Mouse (Mus musculus) thymus, adult 2 months (tissue): Measurements from ENCODE around the gene Zyx. TPM values are rescaled to one million over a fixed set of nuclear protein-coding genes. Genes with fewer than 3 reads are reported as not detected.

Source experiments
- DNase-seq: peaks from one replicate; pipeline ENCODE4 v3.0.0; 2021
- H3K27ac ChIP-seq: fragments of 200-500 bp; 2 replicates; pipeline ENCODE4 v1.5.1; 2012; ENCODE audit warnings: low read length, control low read depth; ENCODE audit not compliant: control insufficient read depth, insufficient read depth
- H3K27me3 ChIP-seq: fragments of 200-500 bp; 2 replicates; pipeline ENCODE4 v1.6.1; 2012; ENCODE audit warnings: mild to moderate bottlenecking, low read length, moderate library complexity, mixed read lengths; ENCODE audit not compliant: control insufficient read depth, insufficient read depth
- H3K36me3 ChIP-seq: fragments of 200-500 bp; 2 replicates; pipeline ENCODE4 v1.6.1; 2012; ENCODE audit warnings: mild to moderate bottlenecking, low read length, moderate library complexity; ENCODE audit not compliant: control insufficient read depth, insufficient read depth
- H3K4me1 ChIP-seq: fragments of 200-500 bp; replicated peaks from 2 replicates; pipeline ENCODE4 v1.6.1; 2012; ENCODE audit warnings: low read length; ENCODE audit not compliant: control insufficient read depth, insufficient read depth
- H3K4me3 ChIP-seq: fragments of 200-500 bp; 2 replicates; pipeline ENCODE4 v1.5.1; 2012; ENCODE audit warnings: mild to moderate bottlenecking, low read length, control low read depth, moderate library complexity; ENCODE audit not compliant: control insufficient read depth, insufficient read depth
- CTCF ChIP-seq: fragments of 200-500 bp; IDR thresholded peaks from 2 replicates; pipeline ENCODE4 v1.5.1; 2012; ENCODE audit warnings: mild to moderate bottlenecking, control low read depth, low read length, moderate library complexity, borderline replicate concordance; ENCODE audit not compliant: control insufficient read depth, poor library complexity, insufficient read depth; ENCODE audit errors: extremely low read depth
- POLR2A ChIP-seq: fragments of 200-500 bp; IDR thresholded peaks from 2 replicates; pipeline ENCODE4 v1.6.1; 2012; ENCODE audit warnings: mild to moderate bottlenecking, low read length, control low read depth, moderate library complexity; ENCODE audit not compliant: control insufficient read depth, poor library complexity, insufficient read depth; ENCODE audit errors: extremely low read depth
- WGBS: fragments of 180-500 bp; shearing (Covaris S2); methylation state at CpG from one replicate; pipeline ENCODE4 v1.1.7; 2018; 5-methylcytosine and 5-hydroxymethylcytosine counted together
- polyA plus RNA-seq: library from polyadenylated mRNA; depleted of rRNA; stranded (reverse); fragments of >200 nt; gene quantifications from 2 replicates; pipeline ENCODE4 v1.2.3, GENCODE M21; 2012

Gene Zyx
- polyA plus RNA-seq, 1 experiment, result 209 TPM

GRCm38 (mm10) chr6:42383360-42383759 lies 33.9 kb downstream of the Zyx start:
- H3K27me3 ChIP-seq, result no peaks in the 10 kb centered on the region
- peaks cover 15% of the 10 kb centered on the region for H3K4me1 ChIP-seq
- H3K36me3 ChIP-seq, result no peaks in the 10 kb centered on the region
- no peak overlapping the region for H3K4me3 ChIP-seq
- no peak for DNase-seq
- no peak for TF ChIP-seq POLR2A
- TF ChIP-seq CTCF, result no peak
- no peak overlapping the region for H3K27ac ChIP-seq
- WGBS, result 92% methylated on average over 5 of the region's 5 CpGs

- no peak overlapping the region for H3K27ac ChIP-seq
- DNase-seq, result peak; percentile 42
- H3K4me3 ChIP-seq, result no peak overlapping the region
- no peaks in the 10 kb centered on the region for H3K27me3 ChIP-seq
- WGBS, result 20% methylated on average over 4 of the region's 4 CpGs
- no peak for TF ChIP-seq CTCF
- TF ChIP-seq POLR2A, result no peak
- H3K36me3 ChIP-seq, result no peaks in the 10 kb centered on the region
- H3K4me1 ChIP-seq, result peaks cover 13% of the 10 kb centered on the region
Observed at GRCm38 (mm10) chr6:42385635-42386034, 36.2 kb downstream of the Zyx start.

GRCm38 (mm10) chr6:42391796-42392330 lies 42.4 kb downstream of the Zyx start:
- H3K27ac ChIP-seq, result no peak overlapping the region
- TF ChIP-seq POLR2A (no peak), CTCF (no peak)
- H3K36me3 ChIP-seq, result no peaks in the 10 kb centered on the region
- WGBS, result 67% methylated on average over 2 of the region's 2 CpGs
- H3K4me1 ChIP-seq, result no peaks in the 10 kb centered on the region
- H3K4me3 ChIP-seq, result no peak overlapping the region
- DNase-seq, result no peak
- no peaks in the 10 kb centered on the region for H3K27me3 ChIP-seq

- no peak for DNase-seq
- Histone ChIP-seq H3K4me1 (no peaks in the 10 kb centered on the region), H3K36me3 (no peaks in the 10 kb centered on the region), H3K4me3 (no peak overlapping the region), H3K27ac (no peak overlapping the region), H3K27me3 (no peaks in the 10 kb centered on the region)
- 80% methylated on average over 9 of the region's 9 CpGs for WGBS
- TF ChIP-seq POLR2A, result no peak
- no peak for TF ChIP-seq CTCF
Observed at GRCm38 (mm10) chr6:42395960-42396809, 46.8 kb downstream of the Zyx start.

GRCm38 (mm10) chr6:42397041-42397657 lies 47.7 kb downstream of the Zyx start:
- H3K36me3 ChIP-seq, result no peaks in the 10 kb centered on the region
- no peak overlapping the region for H3K27ac ChIP-seq
- H3K4me1 ChIP-seq, result no peaks in the 10 kb centered on the region
- H3K4me3 ChIP-seq, result no peak overlapping the region
- WGBS, result 35% methylated on average over 3 of the region's 3 CpGs
- no peaks in the 10 kb centered on the region for H3K27me3 ChIP-seq
- DNase-seq, result no peak
- TF ChIP-seq CTCF, result no peak

- H3K4me3 ChIP-seq, result no peak overlapping the region
- 40% methylated on average over 3 of the region's 3 CpGs for WGBS
- TF ChIP-seq POLR2A, result no peak
- no peak for TF ChIP-seq CTCF
- H3K27ac ChIP-seq, result no peak overlapping the region
- no peaks in the 10 kb centered on the region for H3K4me1 ChIP-seq
- no peaks in the 10 kb centered on the region for H3K27me3 ChIP-seq
- no peak for DNase-seq
- no peaks in the 10 kb centered on the region for H3K36me3 ChIP-seq
Observed at GRCm38 (mm10) chr6:42398285-42398684, 48.9 kb downstream of the Zyx start.

GRCm38 (mm10) chr6:42398998-42399397 lies 49.6 kb downstream of the Zyx start:
- 93% methylated on average over 1 of the region's 1 CpGs for WGBS

More at GRCm38 (mm10) chr6:42398998-42399397, 49.6 kb downstream of the Zyx start:
- no peak overlapping the region for H3K4me3 ChIP-seq
- H3K27ac ChIP-seq, result no peak overlapping the region
- H3K4me1 ChIP-seq, result no peaks in the 10 kb centered on the region
- no peaks in the 10 kb centered on the region for H3K36me3 ChIP-seq
- TF ChIP-seq POLR2A, result no peak
- DNase-seq, result no peak
- no peaks in the 10 kb centered on the region for H3K27me3 ChIP-seq
